Mouse (Mus musculus) midbrain, postnatal 0 days (tissue): Measurements from ENCODE around the gene Hnrnpm. TPM values are rescaled to one million over a fixed set of nuclear protein-coding genes. Genes with fewer than 3 reads are reported as not detected.
A peak's percentile ranks its signal among the peaks of the same experiment; 100 is the strongest.
"Not testable (repeated sequence)": the region's sequence is repeated elsewhere in the genome, so short reads cannot be mapped to it uniquely, and the experiment has no call there.

Experiments
- ATAC-seq: fragments of 200-750 bp; cut with Nextera tagmentation; 2 replicates; pipeline ENCODE4 v1.8.0; 2017; ENCODE audit warnings: moderate number of reproducible peaks, mild to moderate bottlenecking, moderate TSS enrichment, moderate library complexity; ENCODE audit not compliant: low FRiP score
- DNase-seq: peaks from one replicate; pipeline ENCODE4 v3.0.0-alpha.2; 2015; ENCODE audit warnings: low spot score
- H3K27ac ChIP-seq: fragments of 300-500 bp; sonication (generic); 2 replicates; pipeline ENCODE4 v1.5.1; 2014; ENCODE audit warnings: low read depth, mild to moderate bottlenecking, low read length, mixed read lengths
- H3K27me3 ChIP-seq: fragments of 300-500 bp; sonication (generic); 2 replicates; pipeline ENCODE4 v1.6.1; 2014; ENCODE audit warnings: low read length, control low read depth, mixed read lengths; ENCODE audit not compliant: insufficient read depth
- H3K36me3 ChIP-seq: fragments of 300-500 bp; sonication (generic); 2 replicates; pipeline ENCODE4 v1.6.1; 2014; ENCODE audit warnings: low read length, control low read depth, mixed read lengths; ENCODE audit not compliant: insufficient read depth
- H3K4me1 ChIP-seq: fragments of 300-500 bp; sonication (generic); 2 replicates; pipeline ENCODE4 v1.6.1; 2014; ENCODE audit warnings: mild to moderate bottlenecking, control low read depth, antibody characterized with exemption, low read length, mixed read lengths; ENCODE audit not compliant: insufficient read depth
- H3K4me2 ChIP-seq: fragments of 300-500 bp; sonication (generic); 2 replicates; pipeline ENCODE4 v1.6.1; 2014; ENCODE audit warnings: low read depth, mild to moderate bottlenecking, low read length, mixed read lengths; ENCODE audit not compliant: poor library complexity, severe bottlenecking
- H3K4me3 ChIP-seq: fragments of 300-500 bp; sonication (generic); 2 replicates; pipeline ENCODE4 v1.5.1; 2014; ENCODE audit warnings: low read depth, mild to moderate bottlenecking, low read length, moderate library complexity
- H3K9ac ChIP-seq: fragments of 300-500 bp; sonication (generic); replicated peaks from 2 replicates; pipeline ENCODE4 v1.6.1; 2014; ENCODE audit warnings: mild to moderate bottlenecking, low read length, moderate library complexity, mixed read lengths; ENCODE audit not compliant: poor library complexity, severe bottlenecking
- H3K9me3 ChIP-seq: fragments of 300-500 bp; sonication (generic); 2 replicates; pipeline ENCODE4 v1.6.1; 2016; ENCODE audit warnings: low read length, control low read depth
- CTCF ChIP-seq: IDR thresholded peaks from 2 replicates; pipeline ENCODE4 v1.5.1; 2016; ENCODE audit warnings: antibody characterized with exemption, mild to moderate bottlenecking
- WGBS: fragments of 180-500 bp; shearing (Covaris S2); extraction: QIAGEN DNeasy Blood & Tissue Kit; methylation state at CpG from one replicate; pipeline ENCODE4 v1.1.7; 2014; 5-methylcytosine and 5-hydroxymethylcytosine counted together
- polyA plus RNA-seq: library from polyadenylated mRNA; unstranded; fragments of >200 nt; fragmentation: Nextera tagmentation; extraction: Ambion mirVana; gene quantifications from 2 replicates; pipeline ENCODE4 v1.2.1, GENCODE M21; 2015
- total RNA-seq: library from RNA; depleted of rRNA; stranded (reverse); fragments of >200 nt; gene quantifications from 2 replicates; pipeline ENCODE4 v1.2.3, GENCODE M21; 2014; rRNA removed

Gene Hnrnpm
- total RNA-seq (48.7 and 58.1 TPM in 2 replicates), polyA plus RNA-seq (113 and 124 TPM in 2 replicates)

DNA sequence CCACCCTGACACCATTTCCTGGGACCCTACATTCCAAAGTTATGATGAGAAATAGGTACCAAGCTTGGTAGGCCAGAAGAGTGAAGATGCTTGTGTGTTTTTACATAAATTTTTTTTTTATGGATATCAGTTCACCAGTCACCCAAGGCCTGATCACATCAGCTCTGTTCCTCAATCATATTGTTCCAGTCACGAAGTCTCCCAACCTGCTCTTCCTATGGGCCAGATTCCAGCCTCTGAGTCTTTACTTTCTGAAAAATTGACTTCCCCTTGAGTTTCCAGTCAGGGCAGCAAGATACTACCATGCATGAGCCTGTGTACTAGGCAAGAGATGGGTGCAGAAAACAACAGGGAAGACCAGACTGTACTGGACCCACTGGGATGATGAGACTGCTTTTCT, at the start of gene Hnrnpm:
Hnrnpm (minus strand) TSS at position 101 of the 400 bp plus-strand sequence.
- H3K9ac ChIP-seq = peak within 1 kb of the TSS; percentile 96; the same call in 1 of the 2 replicates
- DNase-seq (no peak), ATAC-seq (no peak)
- peak within 1 kb of the TSS; percentile 97; the same call in 1 of the 2 replicates for H3K27ac ChIP-seq
- no peaks in the 10 kb centered on the region for H3K27me3 ChIP-seq
- WGBS = 88% methylated on average over 1 of the region's 1 CpGs
- H3K36me3 ChIP-seq = 0 out of 2 replicates have a peak, but pooled peaks cover 4% of the 10 kb centered on the region
- peak within 1 kb of the TSS; percentile 87 for H3K4me2 ChIP-seq
- TF ChIP-seq CTCF = no peak
- no peaks in the 10 kb centered on the region for H3K9me3 ChIP-seq
- H3K4me3 ChIP-seq = peak within 1 kb of the TSS; percentile 91
- peaks cover 12% of the 10 kb centered on the region for H3K4me1 ChIP-seq

DNA sequence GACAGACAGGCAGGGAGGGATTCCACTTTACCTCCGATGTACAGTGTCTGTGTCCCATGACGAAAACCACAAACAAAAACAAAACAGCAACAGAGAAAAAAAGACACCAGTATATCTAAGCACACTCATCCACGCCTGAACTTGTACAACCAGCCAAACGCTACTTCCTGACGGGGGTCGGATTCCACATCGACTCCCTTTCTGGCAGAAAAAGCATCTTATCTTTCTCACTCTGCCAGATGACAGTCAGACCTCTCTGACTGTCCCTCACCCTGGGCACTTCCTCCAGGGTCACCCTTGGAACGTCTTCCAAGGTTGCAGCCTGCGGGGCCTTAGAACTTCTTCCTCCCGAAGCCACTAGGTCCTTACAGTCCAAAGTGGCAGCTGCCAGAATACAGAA, 46.9 kb upstream of the Hnrnpm start:
- not testable (repeated sequence) for H3K27me3 ChIP-seq, H3K9me3 ChIP-seq, H3K9ac ChIP-seq, DNase-seq, H3K4me2 ChIP-seq, H3K27ac ChIP-seq, H3K4me1 ChIP-seq, H3K36me3 ChIP-seq, ATAC-seq, H3K4me3 ChIP-seq
- 84% methylated on average over 10 of the region's 10 CpGs for WGBS

DNA sequence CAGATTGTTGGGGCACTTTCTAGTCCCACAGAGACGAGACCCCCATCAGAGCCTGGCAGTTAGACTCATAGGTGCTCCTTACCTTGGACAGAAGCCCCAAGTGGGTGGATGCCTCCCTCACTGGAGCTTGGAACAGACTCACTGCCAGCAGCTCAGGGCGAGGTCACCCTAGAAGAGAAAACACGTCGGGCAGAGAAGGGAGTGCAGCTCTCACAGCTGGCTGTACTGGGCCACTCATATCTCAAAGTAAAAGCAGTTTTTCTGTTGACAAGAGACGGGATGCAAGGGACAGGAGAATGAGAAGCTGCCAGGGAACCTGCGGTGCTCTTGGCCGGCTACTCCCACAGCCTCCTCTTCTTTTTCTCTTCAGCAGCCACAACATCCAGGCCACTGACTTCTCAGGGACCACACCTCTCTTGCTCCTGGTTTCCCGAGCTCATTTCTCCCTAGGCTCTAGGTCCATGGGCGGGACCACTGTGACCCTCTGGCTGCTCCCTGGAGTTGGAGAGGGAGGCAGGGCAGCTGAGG, 46.0 kb upstream of the Hnrnpm start:
- H3K4me3 ChIP-seq, H3K9me3 ChIP-seq, H3K4me2 ChIP-seq, H3K36me3 ChIP-seq, H3K27ac ChIP-seq, H3K4me1 ChIP-seq, H3K27me3 ChIP-seq, DNase-seq, ATAC-seq, H3K9ac ChIP-seq: not testable (repeated sequence)
- 78% methylated on average over 9 of the region's 9 CpGs for WGBS

DNA sequence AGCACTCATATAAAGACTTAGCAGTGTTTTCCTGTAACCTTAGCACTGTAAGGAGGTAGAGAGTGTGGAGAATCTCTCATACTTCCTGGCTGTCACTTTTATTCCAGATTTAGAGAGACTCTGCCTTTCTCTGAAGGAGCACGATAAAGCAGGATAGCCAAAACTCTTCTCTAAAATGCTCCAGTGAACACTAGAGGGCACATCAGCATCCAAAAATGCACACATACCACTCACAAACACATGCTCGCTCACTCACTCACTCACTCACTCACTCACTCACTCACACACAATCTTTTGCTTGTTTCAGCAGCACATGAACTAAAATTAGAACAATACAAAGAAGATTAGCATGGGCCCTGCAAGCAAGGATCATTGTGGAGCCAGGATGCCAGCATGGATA, 42.6 kb upstream of the Hnrnpm start:
- no peak overlapping the region for H3K9ac ChIP-seq
- H3K27me3 ChIP-seq = no peaks in the 10 kb centered on the region
- H3K9me3 ChIP-seq = no peaks in the 10 kb centered on the region
- ATAC-seq = no peak
- H3K4me3 ChIP-seq = no peak overlapping the region
- H3K4me2 ChIP-seq = no peak overlapping the region
- no peaks in the 10 kb centered on the region for H3K4me1 ChIP-seq
- WGBS = 70% methylated on average over 2 of the region's 2 CpGs
- no peak for DNase-seq
- peak; percentile 50 for TF ChIP-seq CTCF
- no peaks in the 10 kb centered on the region for H3K36me3 ChIP-seq
- H3K27ac ChIP-seq = no peak overlapping the region

- H3K36me3 ChIP-seq = no peaks in the 10 kb centered on the region
- ATAC-seq (no peak), DNase-seq (no peak)
- H3K4me3 ChIP-seq = no peak overlapping the region
- no peaks in the 10 kb centered on the region for H3K27me3 ChIP-seq
- no peaks in the 10 kb centered on the region for H3K4me1 ChIP-seq
- no peak overlapping the region for H3K4me2 ChIP-seq
- H3K9ac ChIP-seq = no peak overlapping the region
- H3K27ac ChIP-seq = no peak overlapping the region
- no peak for TF ChIP-seq CTCF
- H3K9me3 ChIP-seq = no peaks in the 10 kb centered on the region
- 78% methylated on average over 2 of the region's 2 CpGs for WGBS
Measured at GRCm38 (mm10) chr17:33728396-33728795, 41.7 kb upstream of the Hnrnpm start.

- H3K27me3 ChIP-seq = no peaks in the 10 kb centered on the region
- 0 out of 2 replicates have a peak, but pooled peaks cover 2% of the 10 kb centered on the region for H3K36me3 ChIP-seq
- no peaks in the 10 kb centered on the region for H3K9me3 ChIP-seq
- TF ChIP-seq CTCF = no peak
- ATAC-seq (no peak), DNase-seq (no peak)
- H3K4me3 ChIP-seq = no peak overlapping the region
- 98% methylated on average over 7 of the region's 7 CpGs for WGBS
- no peak overlapping the region for H3K4me2 ChIP-seq
- no peak overlapping the region for H3K9ac ChIP-seq
- H3K4me1 ChIP-seq = no peaks in the 10 kb centered on the region
- no peak overlapping the region for H3K27ac ChIP-seq
Measured at GRCm38 (mm10) chr17:33719736-33720378, 33.2 kb upstream of the Hnrnpm start.
